Mouse (Mus musculus) stomach, postnatal 0 days (tissue): ENCODE measurements around the gene Mrm3. TPM values are rescaled to one million over a fixed set of nuclear protein-coding genes. Genes with fewer than 3 reads are reported as not detected.

Source experiments
- ATAC-seq: fragments of 200-750 bp; cut with Nextera tagmentation; 2 replicates; pipeline ENCODE4 v1.8.0; 2017; ENCODE audit not compliant: low FRiP score, low TSS enrichment
- DNase-seq: peaks from one replicate; pipeline ENCODE4 v3.0.0-alpha.2; 2016; ENCODE audit warnings: low spot score
- H3K27ac ChIP-seq: fragments of 300-500 bp; sonication (generic); replicated peaks from 2 replicates; pipeline ENCODE4 v1.5.1; 2014; ENCODE audit warnings: mild to moderate bottlenecking, control low read depth
- H3K27me3 ChIP-seq: fragments of 300-500 bp; sonication (generic); 2 replicates; pipeline ENCODE4 v1.6.1; 2014; ENCODE audit warnings: low read length; ENCODE audit not compliant: control insufficient read depth, insufficient read depth
- H3K36me3 ChIP-seq: fragments of 300-500 bp; sonication (generic); 2 replicates; pipeline ENCODE4 v1.6.1; 2014; ENCODE audit warnings: low read length, mixed read lengths; ENCODE audit not compliant: control insufficient read depth, insufficient read depth
- H3K4me1 ChIP-seq: fragments of 300-500 bp; sonication (generic); replicated peaks from 2 replicates; pipeline ENCODE4 v1.6.1; 2014; ENCODE audit warnings: antibody characterized with exemption; ENCODE audit not compliant: control insufficient read depth, insufficient read depth
- H3K4me2 ChIP-seq: fragments of 300-500 bp; sonication (generic); replicated peaks from 2 replicates; pipeline ENCODE4 v1.6.1; 2014; ENCODE audit warnings: low read depth, mild to moderate bottlenecking, control low read depth, moderate library complexity
- H3K4me3 ChIP-seq: fragments of 300-500 bp; sonication (generic); 2 replicates; pipeline ENCODE4 v1.5.1; 2014; ENCODE audit warnings: low read depth, low read length, control low read depth
- H3K9ac ChIP-seq: fragments of 300-500 bp; sonication (generic); 2 replicates; pipeline ENCODE4 v1.6.1; 2014; ENCODE audit warnings: mild to moderate bottlenecking, low read length, control low read depth, mixed read lengths
- H3K9me3 ChIP-seq: fragments of 300-500 bp; sonication (generic); 2 replicates; pipeline ENCODE4 v1.6.1; 2016; ENCODE audit warnings: low read length; ENCODE audit not compliant: control insufficient read depth
- CTCF ChIP-seq: IDR thresholded peaks from 2 replicates; pipeline ENCODE4 v1.5.1; 2016; ENCODE audit warnings: antibody characterized with exemption, low read depth, mild to moderate bottlenecking, moderate library complexity
- EP300 ChIP-seq: optimal IDR thresholded peaks from 2 replicates; pipeline ENCODE3; 2016; ENCODE audit warnings: antibody characterized with exemption
- WGBS: fragments of 180-500 bp; shearing (Covaris S2); extraction: QIAGEN DNeasy Blood & Tissue Kit; methylation state at CpG from one replicate; pipeline ENCODE4 v1.1.7; 2014; 5-methylcytosine and 5-hydroxymethylcytosine counted together
- polyA plus RNA-seq: library from polyadenylated mRNA; unstranded; fragments of >200 nt; fragmentation: Nextera tagmentation; extraction: Ambion mirVana; gene quantifications from 2 replicates; pipeline ENCODE4 v1.2.1, GENCODE M21; 2015

Mrm3 gene
- polyA plus RNA-seq, 1 experiment from 2014 or later = 14.7 TPM

DNA sequence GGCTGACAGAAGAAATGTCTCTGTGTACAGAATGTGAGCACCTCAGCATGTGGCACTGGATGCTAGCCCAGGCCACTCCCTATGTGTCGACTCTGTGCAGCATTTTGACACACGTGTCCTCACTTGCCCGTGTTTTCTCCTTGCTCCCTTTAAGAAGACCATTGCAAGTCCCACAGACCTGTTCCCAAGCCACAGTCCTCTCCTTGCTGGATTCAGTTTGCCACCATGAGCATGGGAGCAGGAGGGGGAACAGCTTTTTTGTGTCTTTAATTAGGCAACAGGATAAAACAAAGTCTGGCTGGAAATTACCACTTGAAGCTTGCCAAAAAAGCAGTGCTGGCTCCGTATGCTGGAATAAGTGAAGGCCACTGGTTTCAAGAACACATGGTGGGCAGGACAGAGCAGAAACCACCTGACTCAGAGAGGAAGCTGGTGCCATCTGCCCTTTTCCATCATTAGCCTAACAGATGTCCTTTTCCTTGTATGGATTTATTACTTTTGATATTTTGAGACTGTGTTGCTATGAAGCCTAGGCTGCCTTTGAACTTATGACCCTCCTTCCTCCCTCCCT, 12.0 kb downstream of the Mrm3 start:
- no peaks in the 10 kb centered on the region for H3K9me3 ChIP-seq
- no peak overlapping the region; the same call in 1 of the 2 replicates for H3K9ac ChIP-seq
- H3K36me3 ChIP-seq = peaks cover 7% of the 10 kb centered on the region; the same call in 1 of the 2 replicates
- H3K27me3 ChIP-seq = no peaks in the 10 kb centered on the region
- 57% methylated on average over 4 of the region's 4 CpGs for WGBS
- H3K4me1 ChIP-seq = no peaks in the 10 kb centered on the region
- DNase-seq (no peak), ATAC-seq (no peak)
- H3K4me2 ChIP-seq = no peak overlapping the region
- H3K4me3 ChIP-seq = no peak overlapping the region
- no peak overlapping the region for H3K27ac ChIP-seq
- TF ChIP-seq CTCF (no peak), EP300 (no peak)

DNA sequence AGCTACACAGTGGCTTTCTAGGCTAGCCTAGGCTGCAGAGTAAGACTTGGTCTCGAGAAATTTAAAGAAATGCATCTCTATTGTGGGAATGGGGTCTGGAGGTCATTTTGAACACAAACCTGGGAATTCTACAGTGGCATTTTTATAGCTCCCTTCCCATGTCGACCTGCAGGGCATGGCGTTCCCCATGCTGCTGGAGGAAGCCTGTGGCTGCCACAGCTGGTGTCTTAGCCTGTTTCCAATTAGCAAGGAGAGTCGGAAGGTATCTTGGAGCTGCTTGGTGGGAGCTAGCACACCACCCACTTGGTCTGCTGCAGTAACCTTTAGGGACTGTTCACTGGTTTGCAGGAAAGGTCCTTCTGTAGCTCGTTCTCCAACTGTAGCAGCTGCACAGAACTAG, 12.6 kb downstream of the Mrm3 start:
- ATAC-seq = no peak
- no peak for DNase-seq
- Histone ChIP-seq H3K4me3 (no peak overlapping the region), H3K36me3 (peaks cover 7% of the 10 kb centered on the region; the same call in 1 of the 2 replicates), H3K4me2 (no peak overlapping the region), H3K4me1 (no peaks in the 10 kb centered on the region), H3K9ac (no peak overlapping the region), H3K9me3 (no peaks in the 10 kb centered on the region), H3K27me3 (no peaks in the 10 kb centered on the region), H3K27ac (no peak overlapping the region)
- TF ChIP-seq EP300 = no peak
- no peak for TF ChIP-seq CTCF
- WGBS = 52% methylated on average over 5 of the region's 5 CpGs

GRCm38 (mm10) chr11:76257386-76257785, 13.9 kb downstream of the Mrm3 start:
- peaks cover 10% of the 10 kb centered on the region for H3K36me3 ChIP-seq
- H3K4me1 ChIP-seq = no peaks in the 10 kb centered on the region
- H3K4me3 ChIP-seq = no peak overlapping the region
- no peak overlapping the region for H3K27ac ChIP-seq
- H3K9me3 ChIP-seq = no peaks in the 10 kb centered on the region
- H3K27me3 ChIP-seq = no peaks in the 10 kb centered on the region
- DNase-seq = no peak
- 79% methylated on average over 4 of the region's 4 CpGs for WGBS
- H3K4me2 ChIP-seq = no peak overlapping the region
- no peak for ATAC-seq
- H3K9ac ChIP-seq = no peak overlapping the region
- no peak for TF ChIP-seq CTCF
- TF ChIP-seq EP300 = no peak

DNA sequence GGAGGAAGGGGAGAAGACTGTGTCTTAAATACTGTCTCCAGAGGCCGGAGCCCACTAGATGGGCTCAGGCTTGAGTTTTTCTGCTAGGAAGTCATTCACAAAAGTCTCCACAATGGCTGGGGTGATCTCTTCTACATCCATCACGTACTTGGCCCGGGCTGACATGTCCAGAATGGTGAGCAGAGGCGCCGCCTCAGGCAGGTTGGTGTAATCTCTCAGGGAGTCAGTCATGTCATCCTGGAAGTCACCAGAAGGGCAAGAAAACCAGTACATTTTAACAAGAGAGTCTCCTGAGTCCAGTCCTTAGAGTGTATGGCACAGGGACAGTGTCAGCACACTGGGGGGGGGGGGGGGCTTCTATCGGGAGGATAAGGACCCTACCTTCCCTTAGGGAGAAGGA, 15.0 kb downstream of the Mrm3 start:
- TF ChIP-seq CTCF = no peak
- TF ChIP-seq EP300 = no peak
- H3K36me3 ChIP-seq = peaks cover 10% of the 10 kb centered on the region
- no peak overlapping the region for H3K4me2 ChIP-seq
- no peaks in the 10 kb centered on the region for H3K4me1 ChIP-seq
- H3K9me3 ChIP-seq = no peaks in the 10 kb centered on the region
- DNase-seq (no peak), ATAC-seq (no peak)
- H3K4me3 ChIP-seq = no peak overlapping the region
- WGBS = 62% methylated on average over 6 of the region's 6 CpGs
- no peak overlapping the region for H3K27ac ChIP-seq
- H3K9ac ChIP-seq = no peak overlapping the region
- H3K27me3 ChIP-seq = no peaks in the 10 kb centered on the region

GRCm38 (mm10) chr11:76260208-76261050, 16.9 kb downstream of the Mrm3 start:
- no peak for ATAC-seq
- no peak overlapping the region for H3K4me3 ChIP-seq
- H3K4me2 ChIP-seq = no peak overlapping the region
- H3K9ac ChIP-seq = no peak overlapping the region
- no peak overlapping the region for H3K27ac ChIP-seq
- H3K4me1 ChIP-seq = no peaks in the 10 kb centered on the region
- WGBS = 65% methylated on average over 10 of the region's 10 CpGs
- no peak for DNase-seq
- H3K36me3 ChIP-seq = peaks cover 10% of the 10 kb centered on the region
- no peaks in the 10 kb centered on the region for H3K9me3 ChIP-seq
- H3K27me3 ChIP-seq = no peaks in the 10 kb centered on the region
- TF ChIP-seq EP300 (no peak), CTCF (no peak)

GRCm38 (mm10) chr11:76261224-76261623, 17.7 kb downstream of the Mrm3 start:
- no peak overlapping the region for H3K4me2 ChIP-seq
- TF ChIP-seq CTCF = no peak
- no peak for TF ChIP-seq EP300
- H3K9ac ChIP-seq = no peak overlapping the region
- peaks cover 10% of the 10 kb centered on the region for H3K36me3 ChIP-seq
- ATAC-seq = no peak
- WGBS = 73% methylated on average over 12 of the region's 12 CpGs
- H3K4me3 ChIP-seq = no peak overlapping the region
- H3K9me3 ChIP-seq = no peaks in the 10 kb centered on the region
- H3K27ac ChIP-seq = no peak overlapping the region
- H3K27me3 ChIP-seq = no peaks in the 10 kb centered on the region
- no peak for DNase-seq
- H3K4me1 ChIP-seq = no peaks in the 10 kb centered on the region
